Mouse (Mus musculus): ENCODE results near the gene Man2a1.

DNA sequence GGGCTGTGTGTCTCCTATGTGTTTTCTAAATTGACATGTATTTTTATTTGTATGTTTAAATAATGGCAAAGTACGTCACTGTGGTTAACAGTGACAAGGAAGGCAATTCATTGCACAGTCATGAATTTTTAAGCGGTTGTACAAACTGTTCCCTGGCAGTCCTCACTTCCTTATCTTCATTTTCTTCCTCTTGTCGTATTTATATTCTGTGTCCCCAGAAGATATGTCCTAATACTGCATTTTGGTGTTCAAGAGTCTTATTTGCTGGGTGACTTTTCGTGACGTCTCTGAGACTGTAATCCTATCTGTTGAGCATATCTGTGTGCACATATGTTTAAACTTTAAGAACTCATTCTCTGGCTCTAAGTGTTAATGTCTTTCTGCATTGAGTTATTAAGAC lies 120.6 kb downstream of the Man2a1 start:
- TF ChIP-seq POLR2A (IDR thresholded peaks at IDR 0.05; ENCODE audit: insufficient read depth, low read depth, low read length) (no peak), CTCF (IDR thresholded peaks at IDR 0.05) (no peak)

Measured in heart, adult 2 months (tissue).